Mouse (Mus musculus): ENCODE measurements at regions not wholly inside any gene's neighbourhood (a gene's known extent, or its start where the extent isn't known, plus 50 kb on each side); places are given as distances from the start of the nearest gene placed in this dataset.

DNA sequence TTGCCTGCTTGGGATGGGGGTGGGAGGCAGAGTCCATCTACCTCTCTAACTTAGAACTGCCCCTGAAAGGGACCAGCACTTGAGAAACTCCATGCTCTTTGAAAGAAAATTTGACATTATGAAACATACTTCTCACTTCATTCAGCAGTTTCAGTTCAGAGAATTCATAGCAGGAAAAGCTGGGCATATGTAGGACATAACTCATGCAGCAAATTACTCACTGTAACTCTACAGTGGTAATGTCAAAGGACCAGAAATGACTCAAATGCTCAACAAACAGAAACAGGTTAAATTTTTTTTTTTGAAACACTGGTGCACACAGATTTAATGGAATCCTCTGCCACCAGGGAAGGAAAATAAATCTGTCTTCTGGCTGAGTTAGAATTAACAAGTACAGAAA is 56.5 kb upstream of the Arnt2 start:
- POLR2A ChIA-PET, result no interaction called here
- no peaks in the 10 kb centered on the region for H3K27me3 ChIP-seq
- CTCF ChIA-PET, result interaction anchor here (1.1 kb wide), 1 partner anchor 62 kb away, joined by 3 read pairs; no protein-coding TSS in a partner anchor
- DNase-seq (ENCODE audit: low read depth, low spot score) (no peak), ATAC-seq (no peak)
- TF ChIP-seq CTCF (IDR thresholded peaks at IDR 0.05), result no peak
- in situ Hi-C loops (cut with MboI; ENCODE audit: low pct_unique_long_range_greater_than_20kb), result no loop called here

- in situ Hi-C loops (cut with MboI; ENCODE audit: low pct_unique_long_range_greater_than_20kb), result no loop called here
- ATAC-seq (no peak), DNase-seq (ENCODE audit: low read depth, low spot score) (no peak)
- POLR2A ChIA-PET, result no interaction called here
- no peak for TF ChIP-seq CTCF (IDR thresholded peaks at IDR 0.05)
- CTCF ChIA-PET, result interaction anchor here (1.1 kb wide), 2 partner anchors 11 to 62 kb away, joined by 3 read pairs; no protein-coding TSS in a partner anchor
- H3K27me3 ChIP-seq, result no peaks in the 10 kb centered on the region
These were observed 55.7 kb upstream of the Arnt2 start for GRCm38 (mm10) chr7:84465587-84466202.
